Mouse (Mus musculus): ENCODE measurements around the gene Ctnna3. TPM values are rescaled to one million over a fixed set of nuclear protein-coding genes. Genes with fewer than 3 reads are reported as not detected.

Gene Ctnna3
- total and polyA plus RNA-seq, 3 experiments: not detected

DNA sequence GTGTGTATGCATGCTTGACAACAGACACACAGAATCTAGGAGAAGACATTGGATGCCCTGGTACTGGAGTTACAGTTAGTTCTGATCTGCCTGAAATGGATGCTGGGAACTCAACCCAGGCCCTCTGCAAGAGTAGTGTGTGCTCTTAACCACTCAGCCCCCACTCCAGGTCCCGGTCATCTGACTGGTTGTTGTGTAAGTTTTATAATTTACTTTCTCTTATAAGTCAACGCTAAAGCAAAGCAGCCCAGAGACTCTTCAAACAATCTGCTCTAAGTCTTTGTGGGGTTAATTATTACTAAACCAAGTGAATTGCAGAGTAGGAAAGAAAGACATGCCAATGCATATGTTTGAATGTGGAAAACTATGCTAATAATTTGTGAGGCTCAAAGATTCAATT is 549.5 kb downstream of the Ctnna3 start:
- H3K9me3 ChIP-seq (replicated peaks; ENCODE audit: insufficient read depth, low read length): no peaks in the 10 kb centered on the region
- no peak overlapping the region for H3K27ac ChIP-seq (ENCODE audit: control insufficient read depth, low read depth, low read length)
- no peak for DNase-seq (ENCODE audit: low read depth, low spot score)
- H3K27me3 ChIP-seq (ENCODE audit: control insufficient read depth in 1 of 2, insufficient read depth in 2 of 2, low read length in 2 of 2): no peaks in the 10 kb centered on the region
- no peaks in the 10 kb centered on the region for H3K79me2 ChIP-seq (ENCODE audit: control insufficient read depth, insufficient read depth, low read length, poor library complexity)
- H3K4me3 ChIP-seq (ENCODE audit: control insufficient read depth in 1 of 2, insufficient read depth in 1 of 2, low read depth in 2 of 2, low read length in 2 of 2): no peak overlapping the region
- no peaks in the 10 kb centered on the region for H3K4me1 ChIP-seq (ENCODE audit: control insufficient read depth in 1 of 2, insufficient read depth in 2 of 2, low read length in 2 of 2)
- no peak overlapping the region for H3K9ac ChIP-seq (ENCODE audit: control insufficient read depth, low read depth, low read length, poor library complexity, severe bottlenecking)
- H3K36me3 ChIP-seq (ENCODE audit: control insufficient read depth in 1 of 2, insufficient read depth in 2 of 2, low read length in 2 of 2): no peaks in the 10 kb centered on the region
- TF ChIP-seq E2F4 (IDR thresholded peaks at IDR 0.05; ENCODE audit: borderline replicate concordance, low read depth, low read length) (no peak), ELF1 (IDR thresholded peaks at IDR 0.05; ENCODE audit: low read depth, low read length) (no peak), TAL1 (IDR thresholded peaks at IDR 0.05; ENCODE audit: low read length) (no peak), CHD2 (IDR thresholded peaks at IDR 0.05; ENCODE audit: low read length) (no peak), NRF1 (IDR thresholded peaks at IDR 0.05; ENCODE audit: insufficient read depth, low read depth, low read length, poor library complexity, severe bottlenecking) (no peak), CTCF (IDR thresholded peaks at IDR 0.05 in 2 of 3, conservative IDR thresholded peaks at IDR 0.05 in 1 of 3; ENCODE audit: control insufficient read depth in 1 of 3, insufficient read depth in 1 of 3, low read depth in 2 of 3, low read length in 3 of 3, poor library complexity in 1 of 3, severe bottlenecking in 1 of 3) (no peak), SMC3 (IDR thresholded peaks at IDR 0.05; ENCODE audit: low read depth, low read length) (no peak), MYC (IDR thresholded peaks at IDR 0.05; ENCODE audit: low read depth, low read length) (no peak), MAZ (IDR thresholded peaks at IDR 0.05; ENCODE audit: low read depth, low read length) (no peak), UBTF (IDR thresholded peaks at IDR 0.05; ENCODE audit: borderline replicate concordance, insufficient read depth, low read depth, low read length) (no peak), POLR2AphosphoS2 (IDR thresholded peaks at IDR 0.05; ENCODE audit: low read length) (no peak), POLR2AphosphoS5 (IDR thresholded peaks at IDR 0.05; ENCODE audit: borderline replicate concordance, low read depth, low read length) (no peak), RAD21 (IDR thresholded peaks at IDR 0.05; ENCODE audit: low read depth, low read length) (no peak), GABPA (IDR thresholded peaks at IDR 0.05; ENCODE audit: low read depth, low read length) (no peak), ZKSCAN1 (IDR thresholded peaks at IDR 0.05; ENCODE audit: low read depth, low read length) (no peak), EP300 (IDR thresholded peaks at IDR 0.05; ENCODE audit: low read depth in 1 of 2, low read length in 2 of 2) (no peak), RCOR1 (IDR thresholded peaks at IDR 0.05; ENCODE audit: low read depth, low read length) (no peak)

DNA sequence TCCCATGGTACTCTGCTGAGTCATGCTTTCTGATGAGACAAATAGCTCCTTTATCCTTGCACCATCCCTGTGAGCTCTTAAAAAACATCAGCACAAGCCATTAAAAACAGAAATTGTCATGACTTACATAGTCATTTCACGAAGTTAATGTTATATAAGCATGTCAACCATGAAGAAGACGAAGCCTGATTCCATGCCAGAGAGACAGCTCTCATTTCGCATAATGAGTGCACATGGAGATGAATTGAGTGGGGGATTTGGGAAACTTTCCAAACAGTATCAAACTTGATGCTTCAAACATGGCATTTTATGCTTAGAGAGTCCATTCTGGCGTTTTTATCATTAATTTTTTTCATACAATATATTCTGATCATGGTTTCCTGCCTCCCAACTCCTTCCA is 555.7 kb downstream of the Ctnna3 start:
- no peak for DNase-seq (ENCODE audit: low read depth, low spot score)
- H3K4me3 ChIP-seq (ENCODE audit: control insufficient read depth in 1 of 2, insufficient read depth in 1 of 2, low read depth in 2 of 2, low read length in 2 of 2): no peak overlapping the region
- H3K9me3 ChIP-seq (replicated peaks; ENCODE audit: insufficient read depth, low read length): no peaks in the 10 kb centered on the region
- no peak for TF ChIP-seq POLR2AphosphoS5 (IDR thresholded peaks at IDR 0.05; ENCODE audit: borderline replicate concordance, low read depth, low read length)
- no peak for TF ChIP-seq MAZ (IDR thresholded peaks at IDR 0.05; ENCODE audit: low read depth, low read length)
- no peak for TF ChIP-seq ZNF384 (IDR thresholded peaks at IDR 0.05; ENCODE audit: low read depth, low read length)
- no peak for TF ChIP-seq ZKSCAN1 (IDR thresholded peaks at IDR 0.05; ENCODE audit: low read depth, low read length)
- no peak for TF ChIP-seq POLR2A (IDR thresholded peaks at IDR 0.05; ENCODE audit: control insufficient read depth in 1 of 2, insufficient read depth in 1 of 2, low read depth in 1 of 2, low read length in 2 of 2, poor library complexity in 1 of 2)
- no peak for TF ChIP-seq MYC (IDR thresholded peaks at IDR 0.05; ENCODE audit: low read depth, low read length)
- no peak for TF ChIP-seq CHD2 (IDR thresholded peaks at IDR 0.05; ENCODE audit: low read length)
- TF ChIP-seq EP300 (IDR thresholded peaks at IDR 0.05; ENCODE audit: low read depth in 1 of 2, low read length in 2 of 2): no peak
- no peak for TF ChIP-seq E2F4 (IDR thresholded peaks at IDR 0.05; ENCODE audit: borderline replicate concordance, low read depth, low read length)
- no peak for TF ChIP-seq MAX (IDR thresholded peaks at IDR 0.05; ENCODE audit: low read length)
- no peak for TF ChIP-seq MAFK (IDR thresholded peaks at IDR 0.05; ENCODE audit: borderline replicate concordance, low read depth, low read length)
- no peak for TF ChIP-seq MXI1 (IDR thresholded peaks at IDR 0.05; ENCODE audit: low read depth, low read length)
- no peak for TF ChIP-seq POLR2AphosphoS2 (IDR thresholded peaks at IDR 0.05; ENCODE audit: low read length)
- no peak for TF ChIP-seq TCF12 (IDR thresholded peaks at IDR 0.05; ENCODE audit: low read depth, low read length)
- no peak for TF ChIP-seq GABPA (IDR thresholded peaks at IDR 0.05; ENCODE audit: low read depth, low read length)
- TF ChIP-seq USF1 (IDR thresholded peaks at IDR 0.05; ENCODE audit: low read depth, low read length): no peak
- no peak for TF ChIP-seq ETS1 (IDR thresholded peaks at IDR 0.05; ENCODE audit: low read depth, low read length)
- TF ChIP-seq NELFE (IDR thresholded peaks at IDR 0.05; ENCODE audit: low read depth, low read length): no peak
- no peak for TF ChIP-seq RCOR1 (IDR thresholded peaks at IDR 0.05; ENCODE audit: low read depth, low read length)
- H3K36me3 ChIP-seq (ENCODE audit: control insufficient read depth in 1 of 2, insufficient read depth in 2 of 2, low read length in 2 of 2): no peaks in the 10 kb centered on the region
- H3K79me2 ChIP-seq (ENCODE audit: control insufficient read depth, insufficient read depth, low read length, poor library complexity): no peaks in the 10 kb centered on the region
- H3K27me3 ChIP-seq (ENCODE audit: control insufficient read depth in 1 of 2, insufficient read depth in 2 of 2, low read length in 2 of 2): no peaks in the 10 kb centered on the region
- no peaks in the 10 kb centered on the region for H3K4me1 ChIP-seq (ENCODE audit: control insufficient read depth in 1 of 2, insufficient read depth in 2 of 2, low read length in 2 of 2)
- H3K27ac ChIP-seq (ENCODE audit: control insufficient read depth, low read depth, low read length): no peak overlapping the region
- H3K9ac ChIP-seq (ENCODE audit: control insufficient read depth, low read depth, low read length, poor library complexity, severe bottlenecking): no peak overlapping the region
